Mouse (Mus musculus) small intestine, adult 2 months (tissue): ENCODE measurements around the gene Sstr4.

Experiments used
- CTCF ChIP-seq: fragments of 200-500 bp; IDR thresholded peaks from 2 replicates; pipeline ENCODE4 v1.5.1; 2012; ENCODE audit warnings: low read depth, mild to moderate bottlenecking, control low read depth, inconsistent platforms, low read length, moderate library complexity, mixed read lengths; ENCODE audit not compliant: insufficient replicate concordance, insufficient read length; ENCODE audit errors: extremely low read depth
- POLR2A ChIP-seq: fragments of 200-500 bp; IDR thresholded peaks from 2 replicates; pipeline ENCODE4 v1.6.1; 2012; ENCODE audit warnings: low read depth, mild to moderate bottlenecking, control low read depth, inconsistent platforms, low read length, moderate library complexity

GRCm38 (mm10) chr2:148365227-148365626 is 29.9 kb upstream of the Sstr4 start:
- TF ChIP-seq CTCF (no peak), POLR2A (no peak)
